Mouse (Mus musculus): ENCODE data around the gene Gm37240. TPM values are rescaled to one million over a fixed set of nuclear protein-coding genes. Genes with fewer than 3 reads are reported as not detected.

The Gm37240 gene
- polyA plus RNA-seq, 1 experiment from 2014 or later, result 0.11 TPM

DNA sequence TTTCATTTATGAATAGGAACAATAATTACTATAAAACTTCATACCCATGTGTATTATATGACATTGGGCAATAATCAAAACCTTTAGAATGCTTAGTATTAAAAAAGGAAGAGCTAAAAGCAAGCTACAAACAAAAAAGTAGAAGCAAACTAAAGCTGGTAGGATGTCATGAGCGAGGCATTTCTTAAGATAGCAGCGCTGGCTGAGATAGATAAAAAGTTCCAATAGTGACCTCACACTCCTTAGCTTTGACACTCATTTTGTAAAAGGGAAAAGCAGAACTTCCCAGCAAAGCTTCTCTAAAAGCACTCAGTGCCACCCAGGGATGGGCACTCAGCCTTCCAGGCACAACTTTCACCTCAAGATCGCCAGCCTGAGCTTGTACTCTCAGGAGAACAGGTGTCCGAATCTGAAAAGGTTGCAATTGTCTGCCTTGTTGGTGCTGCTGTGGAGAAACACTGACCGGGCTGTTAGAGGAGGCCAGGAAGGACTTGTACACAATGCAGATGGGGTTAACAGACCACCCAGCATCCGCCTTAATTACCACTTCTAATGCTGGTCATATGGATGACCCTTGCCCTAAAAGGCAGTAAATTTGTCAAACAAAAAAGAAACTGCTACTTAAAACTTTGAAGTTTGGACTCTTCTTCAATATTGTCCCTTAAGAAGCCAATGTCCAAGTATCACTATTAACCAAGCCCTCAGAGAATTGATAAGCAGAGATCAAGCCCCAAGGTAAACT lies 1374.4 kb downstream of the Gm37240 start:
- H3K36me3 ChIP-seq (ENCODE audit: control insufficient read depth, insufficient read depth, low read length), result no peaks in the 10 kb centered on the region
- no peak overlapping the region for H3K4me2 ChIP-seq (ENCODE audit: low read length)
- H3K4me1 ChIP-seq (ENCODE audit: control insufficient read depth, insufficient read depth, low read length), result no peaks in the 10 kb centered on the region
- no peak overlapping the region for H3K9ac ChIP-seq (replicated peaks; ENCODE audit: low read length)
- no peak overlapping the region for H3K27ac ChIP-seq (replicated peaks; ENCODE audit: low read depth, low read length)
- no peak overlapping the region for H3K4me3 ChIP-seq (replicated peaks; ENCODE audit: low read depth, low read length)
- DNase-seq (no peak), ATAC-seq (ENCODE audit: low FRiP score, low TSS enrichment) (no peak)
- WGBS, result 81% methylated on average over 6 of the region's 6 CpGs
- no peaks in the 10 kb centered on the region for H3K27me3 ChIP-seq (ENCODE audit: control insufficient read depth, insufficient read depth, low read length)
- no peaks in the 10 kb centered on the region for H3K9me3 ChIP-seq (ENCODE audit: control insufficient read depth, low read length)

DNA sequence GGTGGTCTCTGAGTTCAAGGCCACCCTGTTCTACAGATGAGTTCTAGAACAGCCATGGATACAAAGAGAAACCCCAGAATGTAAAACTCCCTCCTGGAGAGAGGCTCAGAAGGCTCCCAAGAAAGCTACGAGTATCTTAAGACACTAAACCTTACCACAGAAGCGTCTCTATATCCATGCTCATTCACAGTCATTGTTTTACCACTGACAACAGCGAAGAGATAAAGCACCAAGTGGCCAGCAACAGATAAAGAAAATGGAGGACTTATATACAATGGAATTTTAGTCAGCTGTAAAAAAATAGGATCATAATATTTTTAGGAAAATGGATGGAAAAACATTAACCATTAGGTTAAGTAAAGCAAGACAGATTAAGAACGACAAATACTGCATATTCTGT lies 1382.1 kb downstream of the Gm37240 start:
- Histone ChIP-seq H3K36me3 (ENCODE audit: control insufficient read depth, insufficient read depth, low read length) (no peaks in the 10 kb centered on the region), H3K9me3 (ENCODE audit: control insufficient read depth, low read length) (no peaks in the 10 kb centered on the region)
- 88% methylated on average over 4 of the region's 4 CpGs for WGBS

DNA sequence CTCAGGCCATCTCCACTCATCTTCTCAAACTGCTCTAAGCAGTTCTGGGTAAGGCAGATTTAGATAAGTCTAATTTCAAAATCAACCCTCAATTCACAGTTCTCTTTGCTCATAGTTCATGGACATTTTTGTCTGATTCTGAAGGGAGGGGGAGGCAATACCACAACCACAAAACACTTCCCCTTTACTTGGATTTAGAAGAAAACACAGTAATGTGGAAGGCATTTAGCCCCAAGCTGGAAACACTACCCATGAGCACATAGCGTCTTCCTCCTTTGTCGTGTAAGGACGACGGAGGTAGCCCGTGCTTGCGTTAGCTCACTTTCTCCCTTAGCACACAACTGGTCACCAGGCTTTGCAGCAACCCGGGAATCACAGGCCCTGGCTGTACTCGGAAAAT lies 1383.0 kb downstream of the Gm37240 start:
- Histone ChIP-seq H3K4me2 (ENCODE audit: low read length) (no peak overlapping the region), H3K9ac (replicated peaks; ENCODE audit: low read length) (no peak overlapping the region), H3K27ac (replicated peaks; ENCODE audit: low read depth, low read length) (no peak overlapping the region), H3K4me3 (replicated peaks; ENCODE audit: low read depth, low read length) (no peak overlapping the region), H3K27me3 (ENCODE audit: control insufficient read depth, insufficient read depth, low read length) (no peaks in the 10 kb centered on the region), H3K36me3 (ENCODE audit: control insufficient read depth, insufficient read depth, low read length) (no peaks in the 10 kb centered on the region), H3K4me1 (ENCODE audit: control insufficient read depth, insufficient read depth, low read length) (no peaks in the 10 kb centered on the region), H3K9me3 (ENCODE audit: control insufficient read depth, low read length) (no peaks in the 10 kb centered on the region)
- ATAC-seq (ENCODE audit: low FRiP score, low TSS enrichment), result no peak
- no peak for DNase-seq
- 95% methylated on average over 8 of the region's 8 CpGs for WGBS

More for the DNA sequence above, 1382.1 kb downstream of the Gm37240 start:
- no peak overlapping the region for H3K27ac ChIP-seq (replicated peaks; ENCODE audit: low read depth, low read length)
- H3K4me3 ChIP-seq (replicated peaks; ENCODE audit: low read depth, low read length), result no peak overlapping the region
- DNase-seq, result no peak
- no peaks in the 10 kb centered on the region for H3K27me3 ChIP-seq (ENCODE audit: control insufficient read depth, insufficient read depth, low read length)
- H3K4me1 ChIP-seq (ENCODE audit: control insufficient read depth, insufficient read depth, low read length), result no peaks in the 10 kb centered on the region
- H3K9ac ChIP-seq (replicated peaks; ENCODE audit: low read length), result no peak overlapping the region
- ATAC-seq (ENCODE audit: low FRiP score, low TSS enrichment), result no peak
- no peak overlapping the region for H3K4me2 ChIP-seq (ENCODE audit: low read length)

DNA sequence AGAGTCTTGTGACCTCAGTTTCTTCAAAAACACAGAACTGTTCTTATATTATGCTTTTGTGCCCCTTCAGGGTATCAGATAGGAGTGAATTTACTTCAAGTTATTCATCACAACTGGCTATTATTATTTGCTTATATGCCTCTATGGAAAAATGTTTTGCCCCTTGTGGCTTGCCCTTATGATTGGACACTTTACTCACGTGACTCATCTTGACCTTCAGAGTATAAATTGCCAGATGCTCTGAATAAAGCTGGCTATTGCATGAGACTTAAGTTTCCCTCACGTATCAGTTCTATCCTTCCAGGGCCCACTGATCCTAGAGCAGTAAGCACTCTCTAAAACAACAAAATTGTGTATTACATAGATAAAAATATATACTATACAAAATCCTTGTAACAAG lies 1385.2 kb downstream of the Gm37240 start:
- Histone ChIP-seq H3K4me1 (ENCODE audit: control insufficient read depth, insufficient read depth, low read length) (no peaks in the 10 kb centered on the region), H3K36me3 (ENCODE audit: control insufficient read depth, insufficient read depth, low read length) (no peaks in the 10 kb centered on the region), H3K9ac (replicated peaks; ENCODE audit: low read length) (no peak overlapping the region), H3K9me3 (ENCODE audit: control insufficient read depth, low read length) (no peaks in the 10 kb centered on the region), H3K27ac (replicated peaks; ENCODE audit: low read depth, low read length) (no peak overlapping the region), H3K4me3 (replicated peaks; ENCODE audit: low read depth, low read length) (no peak overlapping the region), H3K4me2 (ENCODE audit: low read length) (no peak overlapping the region), H3K27me3 (ENCODE audit: control insufficient read depth, insufficient read depth, low read length) (no peaks in the 10 kb centered on the region)
- WGBS, result 83% methylated on average over 2 of the region's 2 CpGs
- no peak for DNase-seq
- ATAC-seq (ENCODE audit: low FRiP score, low TSS enrichment), result no peak

DNA sequence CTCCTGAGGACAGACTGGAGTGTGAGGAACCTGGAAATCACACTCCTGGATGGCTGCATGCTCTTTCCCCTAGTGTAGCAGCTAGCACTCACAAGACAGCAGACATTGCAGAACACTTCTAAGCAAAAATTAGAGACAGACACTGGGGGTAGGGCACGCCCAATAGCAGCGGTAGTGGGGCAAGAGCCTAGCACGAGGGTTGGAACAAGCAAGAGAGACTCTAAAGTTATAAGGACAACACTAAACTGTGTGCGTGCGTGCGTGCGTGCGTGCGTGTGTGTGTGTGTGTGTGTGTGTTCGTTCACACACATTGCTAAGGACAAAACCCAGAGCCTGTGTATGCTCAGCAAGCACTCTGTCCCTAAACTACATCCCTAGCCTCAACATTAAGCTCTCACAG lies 1386.8 kb downstream of the Gm37240 start:
- 89% methylated on average over 10 of the region's 10 CpGs for WGBS
- ATAC-seq (ENCODE audit: low FRiP score, low TSS enrichment), result no peak
- Histone ChIP-seq H3K4me2 (ENCODE audit: low read length) (no peak overlapping the region), H3K27me3 (ENCODE audit: control insufficient read depth, insufficient read depth, low read length) (no peaks in the 10 kb centered on the region), H3K4me1 (ENCODE audit: control insufficient read depth, insufficient read depth, low read length) (no peaks in the 10 kb centered on the region), H3K27ac (replicated peaks; ENCODE audit: low read depth, low read length) (no peak overlapping the region), H3K9ac (replicated peaks; ENCODE audit: low read length) (no peak overlapping the region), H3K36me3 (ENCODE audit: control insufficient read depth, insufficient read depth, low read length) (no peaks in the 10 kb centered on the region), H3K4me3 (replicated peaks; ENCODE audit: low read depth, low read length) (no peak overlapping the region), H3K9me3 (ENCODE audit: control insufficient read depth, low read length) (no peaks in the 10 kb centered on the region)
- no peak for DNase-seq

DNA sequence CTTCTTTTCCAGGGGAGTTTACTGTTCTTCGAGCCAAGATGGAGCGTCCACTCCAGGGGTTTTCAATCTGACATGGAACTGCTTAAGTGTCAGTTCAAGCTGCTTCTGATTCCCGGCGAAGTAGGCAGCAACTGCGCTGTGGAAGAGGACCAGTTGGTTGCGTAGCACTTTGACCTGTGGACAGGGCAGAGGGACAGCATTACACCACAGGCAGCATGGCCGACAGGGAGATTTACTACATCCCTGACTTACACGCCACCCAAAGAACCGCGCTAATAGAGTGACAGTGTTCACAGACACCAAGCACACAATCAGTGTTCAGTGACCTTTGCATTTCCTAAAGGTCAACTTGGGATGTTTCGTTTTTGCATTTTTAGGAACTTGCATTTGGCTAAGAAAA lies 1389.6 kb downstream of the Gm37240 start:
- no peak for DNase-seq
- 89% methylated on average over 11 of the region's 11 CpGs for WGBS
- Histone ChIP-seq H3K4me3 (replicated peaks; ENCODE audit: low read depth, low read length) (no peak overlapping the region), H3K27ac (replicated peaks; ENCODE audit: low read depth, low read length) (no peak overlapping the region), H3K9me3 (ENCODE audit: control insufficient read depth, low read length) (no peaks in the 10 kb centered on the region), H3K4me2 (ENCODE audit: low read length) (no peak overlapping the region), H3K9ac (replicated peaks; ENCODE audit: low read length) (no peak overlapping the region), H3K4me1 (ENCODE audit: control insufficient read depth, insufficient read depth, low read length) (no peaks in the 10 kb centered on the region), H3K27me3 (ENCODE audit: control insufficient read depth, insufficient read depth, low read length) (no peaks in the 10 kb centered on the region), H3K36me3 (ENCODE audit: control insufficient read depth, insufficient read depth, low read length) (no peaks in the 10 kb centered on the region)
- no peak for ATAC-seq (ENCODE audit: low FRiP score, low TSS enrichment)

DNA sequence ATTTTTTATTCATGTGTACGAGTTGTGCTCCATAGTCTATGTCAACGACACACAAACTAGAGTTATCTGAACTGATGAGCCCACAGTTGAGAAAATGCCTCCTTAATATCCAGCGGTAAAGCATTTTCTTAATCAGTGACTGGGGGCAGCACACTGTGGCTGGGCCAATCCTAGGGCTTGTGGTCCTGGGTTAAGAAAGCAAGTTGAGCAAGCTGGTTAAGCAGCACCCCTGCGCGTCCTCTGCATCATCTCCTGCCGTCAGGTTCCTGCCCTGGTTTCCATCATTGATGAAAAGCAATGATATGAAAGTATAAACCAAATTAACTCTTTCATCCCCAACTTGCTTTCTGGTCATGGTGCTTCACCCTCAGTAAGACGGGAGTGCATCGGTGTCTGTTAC lies 1394.7 kb downstream of the Gm37240 start:
- no peak overlapping the region for H3K4me2 ChIP-seq (ENCODE audit: low read length)
- DNase-seq, result no peak
- H3K9me3 ChIP-seq (ENCODE audit: control insufficient read depth, low read length), result no peaks in the 10 kb centered on the region
- no peak for ATAC-seq (ENCODE audit: low FRiP score, low TSS enrichment)
- no peak overlapping the region for H3K4me3 ChIP-seq (replicated peaks; ENCODE audit: low read depth, low read length)
- H3K9ac ChIP-seq (replicated peaks; ENCODE audit: low read length), result no peak overlapping the region
- no peaks in the 10 kb centered on the region for H3K36me3 ChIP-seq (ENCODE audit: control insufficient read depth, insufficient read depth, low read length)
- 94% methylated on average over 8 of the region's 8 CpGs for WGBS
- H3K4me1 ChIP-seq (ENCODE audit: control insufficient read depth, insufficient read depth, low read length), result no peaks in the 10 kb centered on the region
- H3K27me3 ChIP-seq (ENCODE audit: control insufficient read depth, insufficient read depth, low read length), result no peaks in the 10 kb centered on the region
- no peak overlapping the region for H3K27ac ChIP-seq (replicated peaks; ENCODE audit: low read depth, low read length)

DNA sequence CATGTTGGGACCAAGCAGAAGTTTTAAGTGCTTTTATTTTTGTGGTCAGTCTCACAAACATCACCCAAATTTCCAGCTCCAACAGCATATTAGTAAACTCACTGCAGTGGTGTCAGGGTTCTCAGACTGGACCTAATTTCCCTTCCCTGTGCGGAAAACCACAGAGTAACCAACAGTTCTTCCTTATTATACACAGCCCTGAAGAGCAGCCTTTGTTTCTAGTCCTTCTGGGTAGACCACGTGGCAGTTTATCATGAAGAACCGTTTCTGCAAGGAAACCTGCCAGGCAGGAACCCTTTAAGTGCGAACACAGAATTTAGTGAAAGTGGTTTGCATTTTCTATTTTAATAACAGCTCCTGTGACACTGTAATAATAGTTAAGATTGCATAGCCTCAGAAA lies 1395.2 kb downstream of the Gm37240 start:
- no peak overlapping the region for H3K4me3 ChIP-seq (replicated peaks; ENCODE audit: low read depth, low read length)
- no peak for DNase-seq
- H3K27ac ChIP-seq (replicated peaks; ENCODE audit: low read depth, low read length), result no peak overlapping the region
- no peaks in the 10 kb centered on the region for H3K4me1 ChIP-seq (ENCODE audit: control insufficient read depth, insufficient read depth, low read length)
- H3K9me3 ChIP-seq (ENCODE audit: control insufficient read depth, low read length), result no peaks in the 10 kb centered on the region
- no peaks in the 10 kb centered on the region for H3K27me3 ChIP-seq (ENCODE audit: control insufficient read depth, insufficient read depth, low read length)
- no peak overlapping the region for H3K9ac ChIP-seq (replicated peaks; ENCODE audit: low read length)
- H3K36me3 ChIP-seq (ENCODE audit: control insufficient read depth, insufficient read depth, low read length), result no peaks in the 10 kb centered on the region
- ATAC-seq (ENCODE audit: low FRiP score, low TSS enrichment), result no peak
- no peak overlapping the region for H3K4me2 ChIP-seq (ENCODE audit: low read length)
- WGBS, result 91% methylated on average over 4 of the region's 4 CpGs

DNA sequence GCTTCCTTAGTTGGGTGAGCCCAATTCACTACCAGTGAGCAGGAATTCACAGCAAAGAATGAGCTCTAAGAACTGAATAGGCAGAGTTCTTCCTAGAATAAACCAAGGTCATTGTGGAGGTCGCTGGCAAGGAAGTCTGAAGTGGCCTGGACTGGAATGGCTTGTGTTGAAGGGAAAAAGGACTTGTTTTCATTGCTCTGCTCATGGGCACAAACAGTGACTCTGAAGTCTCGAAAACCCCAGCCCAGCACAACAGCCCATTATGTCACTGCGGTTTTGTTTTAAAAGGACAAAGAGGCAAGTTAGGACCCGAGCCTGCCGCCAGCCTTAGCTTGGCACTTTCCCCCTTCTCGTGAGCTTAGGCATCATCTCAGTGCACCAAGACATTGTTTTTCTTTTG lies 1398.6 kb downstream of the Gm37240 start:
- Histone ChIP-seq H3K9me3 (ENCODE audit: control insufficient read depth, low read length) (no peaks in the 10 kb centered on the region), H3K4me3 (replicated peaks; ENCODE audit: low read depth, low read length) (no peak overlapping the region), H3K27ac (replicated peaks; ENCODE audit: low read depth, low read length) (no peak overlapping the region), H3K27me3 (ENCODE audit: control insufficient read depth, insufficient read depth, low read length) (no peaks in the 10 kb centered on the region), H3K4me1 (ENCODE audit: control insufficient read depth, insufficient read depth, low read length) (no peaks in the 10 kb centered on the region), H3K36me3 (ENCODE audit: control insufficient read depth, insufficient read depth, low read length) (no peaks in the 10 kb centered on the region), H3K4me2 (ENCODE audit: low read length) (no peak overlapping the region), H3K9ac (replicated peaks; ENCODE audit: low read length) (no peak overlapping the region)
- DNase-seq (no peak), ATAC-seq (ENCODE audit: low FRiP score, low TSS enrichment) (no peak)
- WGBS, result 52% methylated on average over 6 of the region's 6 CpGs

All from midbrain, embryonic 14.5 days (tissue).